Mouse (Mus musculus) gastrocnemius, postnatal 4 days (tissue): Measurements from ENCODE around the gene Sdk1. TPM values are rescaled to one million over a fixed set of nuclear protein-coding genes. Genes with fewer than 3 reads are reported as not detected.

Experiments used
- DNase-seq, 2 experiments: peaks; one replicate each; pipeline ENCODE4 v3.0.0; 2021 to 2022; ENCODE audit warnings: low spot score in 2 of 2, mixed read lengths in 2 of 2
- total RNA-seq, 2 experiments: library from RNA; stranded (reverse); gene quantifications; 2 replicates each; pipeline ENCODE4 v1.2.3; 2021

The Sdk1 gene
- total RNA-seq, 2 experiments from 2014 or later = 13.5 to 15.7 TPM

- no peak for DNase-seq
Observed at GRCm38 (mm10) chr5:141748793-141749192, 507.5 kb downstream of the Sdk1 start.

GRCm38 (mm10) chr5:141754278-141754677 lies 513.0 kb downstream of the Sdk1 start:
- DNase-seq = no peak

GRCm38 (mm10) chr5:141758885-141759284 lies 517.6 kb downstream of the Sdk1 start:
- peak in 1 of 2 experiments; percentile 21 for DNase-seq

GRCm38 (mm10) chr5:141764111-141764510 lies 522.8 kb downstream of the Sdk1 start:
- no peak for DNase-seq

- DNase-seq = no peak
Observed at GRCm38 (mm10) chr5:141768761-141769515, 527.6 kb downstream of the Sdk1 start.

GRCm38 (mm10) chr5:141771516-141771915 lies 530.2 kb downstream of the Sdk1 start:
- DNase-seq = no peak

GRCm38 (mm10) chr5:141778231-141778630 lies 536.9 kb downstream of the Sdk1 start:
- DNase-seq = no peak

GRCm38 (mm10) chr5:141781142-141781541 lies 539.9 kb downstream of the Sdk1 start:
- DNase-seq = no peak

GRCm38 (mm10) chr5:141782330-141782729 lies 541.0 kb downstream of the Sdk1 start:
- no peak for DNase-seq

GRCm38 (mm10) chr5:141783516-141783915 lies 542.2 kb downstream of the Sdk1 start:
- DNase-seq = no peak

- DNase-seq = no peak
Observed at GRCm38 (mm10) chr5:141793926-141794325, 552.6 kb downstream of the Sdk1 start.

GRCm38 (mm10) chr5:141823823-141824330 lies 582.6 kb downstream of the Sdk1 start:
- DNase-seq = no peak

GRCm38 (mm10) chr5:141824739-141825379 lies 583.6 kb downstream of the Sdk1 start:
- no peak for DNase-seq

- no peak for DNase-seq
Observed at GRCm38 (mm10) chr5:141835566-141835965, 594.3 kb downstream of the Sdk1 start.

GRCm38 (mm10) chr5:141836892-141837455 lies 595.7 kb downstream of the Sdk1 start:
- no peak for DNase-seq

- DNase-seq = no peak
Observed at GRCm38 (mm10) chr5:141844701-141845100, 603.4 kb downstream of the Sdk1 start.

- DNase-seq = no peak
Observed at GRCm38 (mm10) chr5:141847686-141848085, 606.4 kb downstream of the Sdk1 start.

GRCm38 (mm10) chr5:141852175-141852574 lies 610.9 kb downstream of the Sdk1 start:
- peak in 1 of 2 experiments; percentile 50 for DNase-seq

GRCm38 (mm10) chr5:141856447-141856846 lies 615.2 kb downstream of the Sdk1 start:
- DNase-seq = no peak

- DNase-seq = no peak
Observed at GRCm38 (mm10) chr5:141857781-141858180, 616.5 kb downstream of the Sdk1 start.

GRCm38 (mm10) chr5:141858406-141859160 lies 617.3 kb downstream of the Sdk1 start:
- DNase-seq = peak in 1 of 2 experiments; percentile 18
